In genomic region chr8:92364148-92364775, GRCm38 (mm10) we compare ENCODE assay signal across 8 mouse cellular contexts. TPM values are rescaled to one million over a fixed set of nuclear protein-coding genes. Genes with fewer than 3 reads are reported as not detected.
DNase-seq lines count a peak whose midpoint lies in the region; ATAC-seq and TF ChIP-seq lines count a peak whose summit lies in the region.

No protein-coding gene starts in this region.

- peak; percentile 40; the same call in 1 of the 2 replicates for TF ChIP-seq CTCF in liver, adult 2 months (IDR thresholded peaks at IDR 0.05; ENCODE audit: low read depth, low read length)

- no peak for ATAC-seq in cerebellum, adult (ENCODE audit: insufficient number of reproducible peaks, low FRiP score, low TSS enrichment)
- peak; percentile 36 for ATAC-seq in CD4-positive, CD25-positive, alpha-beta regulatory T cell, adult 4 months
- peak; percentile 13; the same call in 1 of the 2 replicates for ATAC-seq in embryonic facial prominence, embryonic 13.5 days (ENCODE audit: insufficient number of reproducible peaks, insufficient read depth, low FRiP score, low TSS enrichment, low read depth)
- ATAC-seq in hindbrain, embryonic 12.5 days (ENCODE audit: low FRiP score) = no peak
- no peak for ATAC-seq in midbrain, embryonic 15.5 days (replicated peaks)

- no peaks in the 10 kb centered on the region for H3K9me3 ChIP-seq in embryonic facial prominence, embryonic 13.5 days
- no peaks in the 10 kb centered on the region for H3K9me3 ChIP-seq in hindbrain, embryonic 12.5 days (replicated peaks)
- no peaks in the 10 kb centered on the region for H3K9me3 ChIP-seq in midbrain, embryonic 15.5 days

- H3K27ac ChIP-seq in embryonic facial prominence, embryonic 13.5 days = peak overlapping the region; percentile 49; the same call in 1 of the 2 replicates
- H3K27ac ChIP-seq in hindbrain, embryonic 12.5 days = peak overlapping the region; percentile 83
- no peak overlapping the region for H3K27ac ChIP-seq in liver, adult 2 months (replicated peaks; ENCODE audit: insufficient read depth, low read depth, low read length)
- H3K27ac ChIP-seq in midbrain, embryonic 15.5 days = peak overlapping the region; percentile 69

- TF ChIP-seq POLR2A in liver, adult 2 months (IDR thresholded peaks at IDR 0.05; ENCODE audit: extremely low read depth, insufficient read depth, low read length) = no peak

- H3K27me3 ChIP-seq in embryonic facial prominence, embryonic 13.5 days = peaks cover 88% of the 10 kb centered on the region
- H3K27me3 ChIP-seq in hindbrain, embryonic 12.5 days = peaks cover 36% of the 10 kb centered on the region
- H3K27me3 ChIP-seq in liver, adult 2 months (ENCODE audit: control insufficient read depth, insufficient read depth, low read length) = peaks cover 34% of the 10 kb centered on the region
- peaks cover 23% of the 10 kb centered on the region for H3K27me3 ChIP-seq in midbrain, embryonic 15.5 days (replicated peaks)

- peaks cover 10% of the 10 kb centered on the region for H3K36me3 ChIP-seq in embryonic facial prominence, embryonic 13.5 days
- H3K36me3 ChIP-seq in hindbrain, embryonic 12.5 days = peaks cover 10% of the 10 kb centered on the region
- no peaks in the 10 kb centered on the region for H3K36me3 ChIP-seq in liver, adult 2 months (ENCODE audit: control insufficient read depth, insufficient read depth, low read length)
- no peaks in the 10 kb centered on the region for H3K36me3 ChIP-seq in midbrain, embryonic 15.5 days (replicated peaks)

- peak overlapping the region; percentile 45 for H3K4me3 ChIP-seq in embryonic facial prominence, embryonic 13.5 days
- H3K4me3 ChIP-seq in hindbrain, embryonic 12.5 days = peak overlapping the region; percentile 39
- H3K4me3 ChIP-seq in liver, adult 2 months (ENCODE audit: insufficient read depth, low read depth, low read length) = no peak overlapping the region
- peak overlapping the region; percentile 33 for H3K4me3 ChIP-seq in midbrain, embryonic 15.5 days

- no peaks in the 10 kb centered on the region for H3K79me2 ChIP-seq in liver, adult 2 months (ENCODE audit: control insufficient read depth, insufficient read depth, low read length)

- peaks cover 80% of the 10 kb centered on the region for H3K4me1 ChIP-seq in embryonic facial prominence, embryonic 13.5 days
- peaks cover 53% of the 10 kb centered on the region for H3K4me1 ChIP-seq in hindbrain, embryonic 12.5 days
- no peaks in the 10 kb centered on the region for H3K4me1 ChIP-seq in liver, adult 2 months (ENCODE audit: control insufficient read depth, insufficient read depth, low read length)
- H3K4me1 ChIP-seq in midbrain, embryonic 15.5 days = peaks cover 43% of the 10 kb centered on the region

- peak overlapping the region; percentile 69 for H3K9ac ChIP-seq in embryonic facial prominence, embryonic 13.5 days
- peak overlapping the region; percentile 70 for H3K9ac ChIP-seq in hindbrain, embryonic 12.5 days
- no peak overlapping the region for H3K9ac ChIP-seq in liver, adult 2 months (ENCODE audit: low read depth, low read length)
- H3K9ac ChIP-seq in midbrain, embryonic 15.5 days = peak overlapping the region; percentile 40; the same call in 1 of the 2 replicates

- H3K4me2 ChIP-seq in embryonic facial prominence, embryonic 13.5 days = peak overlapping the region; percentile 69
- H3K4me2 ChIP-seq in hindbrain, embryonic 12.5 days (replicated peaks) = peak overlapping the region; percentile 59
- peak overlapping the region; percentile 47 for H3K4me2 ChIP-seq in midbrain, embryonic 15.5 days

- 11% methylated on average over 20 of the region's 20 CpGs for WGBS in embryonic facial prominence, embryonic 13.5 days
- 6% methylated on average over 20 of the region's 20 CpGs for whole genome bisulfite sequencing in hindbrain, embryonic 12.5 days
- WGBS in liver, adult 2 months = 5% methylated on average over 20 of the region's 20 CpGs
- WGBS in midbrain, embryonic 15.5 days = 5% methylated on average over 20 of the region's 20 CpGs

- peak; percentile 15 for DNase-seq in cerebellum, adult 11 months
- DNase-seq in liver, adult 2 months (ENCODE audit: extremely low read depth, low read depth, low spot score) = no peak
- DNase-seq in urinary bladder, postnatal 14 days (ENCODE audit: low spot score) = peak; percentile 48

RNA-seq across cellular contexts. Expression of gene Irx5, which starts 6.8 kb away (rescaled TPM):
- polyA plus RNA-seq in CD4-positive, CD25-positive, alpha-beta regulatory T cell, adult 4 months (2017; shearing (Covaris generic)) = not detected
- polyA plus RNA-seq in embryonic facial prominence, embryonic 13.5 days (2015; fragmentation: Nextera tagmentation; extraction: Ambion mirVana) = 21.2 and 27.2 TPM in 2 replicates
- 41.5 and 43.3 TPM in 2 replicates for polyA plus RNA-seq in hindbrain, embryonic 12.5 days (2016; fragmentation: Nextera tagmentation; extraction: Ambion mirVana)
- not detected in 2 replicates for total RNA-seq in liver, adult 2 months (2014; rRNA removed)
- not detected in 2 replicates for polyA plus RNA-seq in liver, adult 2 months (2012; rRNA removed)
- 24.3 and 30.0 TPM in 2 replicates for polyA plus RNA-seq in midbrain, embryonic 15.5 days (2015; fragmentation: Nextera tagmentation; extraction: Ambion mirVana)

Comparison
In these comparisons a context has a peak if more than half of its experiments do, and no peak if none do; other contexts are left out.
1. ATAC-seq: peak in CD4-positive, CD25-positive, alpha-beta regulatory T cell, adult 4 months (single experiment) and embryonic facial prominence, embryonic 13.5 days (single experiment); none in cerebellum, adult (single experiment), hindbrain, embryonic 12.5 days (single experiment) and midbrain, embryonic 15.5 days (single experiment).
2. RNA of gene Irx5, which starts 6.8 kb away (polyA plus RNA-seq): 41.5 to 43.3 TPM in hindbrain, embryonic 12.5 days, 21.2 to 27.2 TPM in embryonic facial prominence, embryonic 13.5 days and 24.3 to 30.0 TPM in midbrain, embryonic 15.5 days; not detected in CD4-positive, CD25-positive, alpha-beta regulatory T cell, adult 4 months and not detected in liver, adult 2 months; every median in the first group is over 10 times any median in the second.
3. Peak in every context shown above with its lines, with median percentiles within 50 percentile points of each other: H3K4me2 ChIP-seq.